Mouse (Mus musculus) mouse trophoblast stem cell (cell line): ENCODE results near the gene Hs6st2.

ENCODE experiments used
- in situ Hi-C, 2 experiments: fragments of 300-500 bp; cut with MseI, MboI; formaldehyde crosslinking; loops; 2 replicates in 1 of 2; 3 replicates in 1 of 2; pipeline ENCODE4 v1.15.1; 2025

Hs6st2 gene

DNA sequence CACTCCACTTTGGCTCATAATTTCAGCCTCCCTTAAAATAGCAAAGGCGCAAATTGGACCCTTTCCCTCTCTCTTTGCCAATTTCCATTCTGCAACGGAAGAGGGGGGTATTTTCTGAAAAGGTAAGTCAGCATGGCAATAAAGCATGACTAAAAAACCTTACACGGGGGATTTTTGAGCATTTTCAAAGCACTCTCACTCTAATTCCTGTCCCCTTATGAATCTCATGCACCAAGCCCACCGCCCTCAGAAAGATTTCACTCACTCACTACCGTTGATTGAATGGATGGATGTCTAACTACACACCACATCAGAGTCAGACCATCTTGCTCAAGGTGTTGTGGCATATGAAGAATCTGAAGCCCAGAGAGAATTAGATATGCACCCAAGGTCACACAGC is at the start of gene Hs6st2:
Gene Hs6st2, minus strand, starts transcription at position 101 of the 400 bp plus-strand sequence.
- in situ Hi-C loops: no loop called here

DNA sequence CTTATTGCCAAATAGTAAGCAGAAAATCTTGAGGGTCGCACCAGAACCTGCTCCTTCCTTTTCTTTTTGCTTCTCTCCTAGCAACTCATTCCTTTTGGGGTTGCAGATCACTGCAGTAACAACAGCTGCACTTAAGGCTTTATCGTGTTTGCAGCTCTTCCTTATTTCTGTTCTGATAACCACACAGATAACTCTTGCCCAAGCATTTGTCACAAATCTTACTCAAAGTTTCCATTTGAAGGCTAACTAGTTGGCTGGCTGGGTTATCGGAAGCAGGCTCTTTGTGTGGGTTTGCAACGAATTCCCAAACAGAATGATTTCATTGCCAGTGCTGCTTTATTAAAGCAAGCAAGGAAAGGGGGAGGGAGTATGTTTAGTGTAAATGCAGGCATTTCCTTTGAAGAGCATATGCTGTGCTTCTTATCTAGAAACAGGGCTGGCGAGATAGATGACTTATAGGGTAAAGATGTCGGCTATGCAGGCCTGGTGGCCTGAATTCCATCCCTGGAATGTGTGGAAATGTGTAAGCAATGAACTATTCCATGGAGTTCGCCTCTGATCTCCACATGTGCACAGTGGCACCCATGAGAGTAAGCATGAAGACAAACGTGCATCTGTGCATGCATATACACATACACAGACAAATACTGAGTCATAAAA is 32.6 kb upstream of the Hs6st2 start:
- in situ Hi-C loops: no loop called here

DNA sequence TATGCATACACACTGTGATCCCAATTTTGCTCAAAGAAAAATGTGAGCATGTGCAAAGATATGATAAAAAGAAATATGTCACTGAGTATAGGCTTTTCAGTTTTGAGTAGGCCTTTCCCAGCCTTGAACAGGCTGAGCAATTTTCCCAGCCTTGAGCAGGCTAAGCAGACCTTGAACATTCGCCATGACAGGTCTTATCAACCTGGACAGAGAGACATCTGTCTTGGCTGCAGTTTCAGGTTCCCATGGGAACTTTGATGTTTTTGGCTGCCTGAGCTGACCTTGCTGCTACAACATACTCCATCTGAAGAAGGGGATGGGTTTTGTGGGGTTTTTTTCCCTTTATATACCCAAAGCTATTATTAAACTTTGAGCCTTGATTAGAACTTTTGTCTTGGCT is 31.3 kb upstream of the Hs6st2 start:
- in situ Hi-C loops: no loop called here

DNA sequence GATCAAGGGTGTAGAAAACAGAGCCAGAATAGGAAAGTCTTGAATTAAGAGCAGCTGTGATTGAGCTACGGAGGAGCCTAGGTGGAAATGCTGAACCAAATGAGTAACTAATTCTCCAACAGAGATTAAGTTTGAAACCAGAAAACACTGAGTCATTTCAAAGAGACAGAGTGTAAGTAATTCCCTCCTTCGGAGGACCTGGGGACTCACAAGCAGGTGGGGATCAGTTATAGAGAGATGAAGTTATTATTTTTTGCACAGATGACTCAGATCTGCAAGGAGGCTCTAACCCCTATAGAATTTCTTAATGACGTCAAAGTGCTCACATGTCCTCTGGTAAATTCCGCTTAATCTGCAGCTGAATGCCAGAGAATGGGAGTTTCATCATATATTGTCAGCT is 21.2 kb upstream of the Hs6st2 start:
- in situ Hi-C loops: no loop called here

DNA sequence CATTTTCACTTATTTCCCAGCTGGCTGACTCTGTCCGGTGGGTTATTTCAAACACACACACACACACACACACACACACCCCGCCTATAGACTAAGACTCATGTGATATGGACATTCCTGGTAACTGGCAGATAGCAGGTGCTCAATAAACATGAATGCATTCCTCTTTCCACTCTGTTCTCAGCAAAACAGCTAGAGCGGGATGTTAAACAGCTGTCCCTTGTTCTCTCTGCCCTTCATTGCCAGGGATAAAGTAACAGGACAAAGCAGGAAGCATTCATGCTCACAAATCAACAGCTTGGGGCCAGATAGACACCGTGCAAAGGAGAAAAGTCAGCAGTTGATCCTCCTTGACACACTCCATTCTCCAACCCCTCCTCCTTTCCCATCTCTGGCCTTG is 17.4 kb upstream of the Hs6st2 start:
- in situ Hi-C loops: no loop called here

DNA sequence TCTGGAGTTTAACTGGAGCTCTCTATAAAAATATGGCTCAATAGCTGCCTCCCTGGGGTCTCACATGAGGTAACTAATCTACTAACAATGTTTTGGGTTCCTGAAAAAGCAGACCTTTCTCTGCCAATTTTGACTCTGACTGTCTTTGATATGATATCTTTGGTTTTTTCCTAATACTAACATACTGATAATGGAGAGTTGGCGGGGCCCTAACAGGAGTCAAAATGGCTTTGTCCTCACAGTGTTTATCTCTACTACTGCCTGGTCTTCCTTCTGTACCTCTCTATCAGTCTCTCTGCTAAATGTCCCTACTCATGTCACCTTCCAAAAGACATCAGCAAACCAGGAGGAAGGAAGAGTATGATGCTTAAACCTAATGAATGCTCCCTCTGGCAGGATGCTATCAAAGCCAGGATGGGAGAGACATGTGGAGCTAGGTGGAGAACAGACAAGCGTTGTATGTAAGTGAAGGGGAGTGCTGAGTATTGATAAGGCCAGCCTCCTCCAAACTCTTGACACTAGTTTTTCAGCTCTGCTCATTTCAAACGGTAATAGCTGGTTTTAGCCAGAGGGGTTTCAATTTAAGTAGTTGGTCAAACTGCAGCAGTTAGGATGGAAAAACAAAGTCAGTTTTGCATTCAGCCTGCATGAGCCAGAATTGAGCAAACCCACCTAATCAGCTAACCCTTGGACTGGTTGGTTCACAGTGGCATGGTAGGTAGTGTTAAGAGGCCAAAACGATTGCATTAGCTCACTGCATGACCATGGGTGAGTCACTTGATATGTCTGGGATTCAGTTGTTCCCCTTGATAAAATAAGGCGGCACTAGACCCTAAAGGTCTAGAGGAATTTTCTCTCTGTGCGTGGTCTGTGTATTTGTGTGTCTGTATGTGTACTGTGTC is 4.6 kb upstream of the Hs6st2 start:
- in situ Hi-C loops: no loop called here

DNA sequence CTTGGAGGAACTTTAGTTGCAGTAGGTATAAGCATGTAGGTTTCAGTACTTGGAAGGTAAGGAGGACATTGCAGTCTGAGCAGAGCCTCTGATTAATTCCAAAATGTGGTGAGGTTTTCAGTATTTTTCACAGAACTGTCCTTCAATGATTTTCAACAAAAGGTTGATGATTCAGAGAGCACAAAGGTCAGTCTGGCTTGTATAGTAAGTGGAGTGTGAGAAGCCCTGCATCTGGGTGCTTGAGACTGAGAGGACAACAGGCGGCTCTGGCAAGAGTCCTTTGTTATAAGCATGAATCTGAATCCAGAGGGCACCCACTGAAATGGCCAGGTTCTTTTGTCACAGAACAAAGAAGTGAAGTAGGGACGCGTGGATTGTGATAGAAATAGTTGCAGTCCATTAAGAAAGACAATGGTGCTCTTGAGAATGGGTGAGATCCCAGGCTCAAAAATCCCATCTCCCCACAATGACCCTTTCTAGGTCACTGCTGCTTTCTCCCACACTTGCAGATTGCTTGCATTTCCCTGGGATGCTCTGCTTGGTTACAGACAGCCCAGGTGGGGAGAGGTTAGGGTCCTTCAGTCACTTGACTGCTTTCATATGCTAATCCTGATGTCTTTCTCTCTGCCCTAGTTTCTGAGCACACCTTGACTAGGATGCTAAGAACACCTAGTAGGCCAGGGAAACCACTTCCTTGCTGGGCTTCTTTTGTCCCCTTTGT is 2.8 kb upstream of the Hs6st2 start:
- in situ Hi-C loops: no loop called here

DNA sequence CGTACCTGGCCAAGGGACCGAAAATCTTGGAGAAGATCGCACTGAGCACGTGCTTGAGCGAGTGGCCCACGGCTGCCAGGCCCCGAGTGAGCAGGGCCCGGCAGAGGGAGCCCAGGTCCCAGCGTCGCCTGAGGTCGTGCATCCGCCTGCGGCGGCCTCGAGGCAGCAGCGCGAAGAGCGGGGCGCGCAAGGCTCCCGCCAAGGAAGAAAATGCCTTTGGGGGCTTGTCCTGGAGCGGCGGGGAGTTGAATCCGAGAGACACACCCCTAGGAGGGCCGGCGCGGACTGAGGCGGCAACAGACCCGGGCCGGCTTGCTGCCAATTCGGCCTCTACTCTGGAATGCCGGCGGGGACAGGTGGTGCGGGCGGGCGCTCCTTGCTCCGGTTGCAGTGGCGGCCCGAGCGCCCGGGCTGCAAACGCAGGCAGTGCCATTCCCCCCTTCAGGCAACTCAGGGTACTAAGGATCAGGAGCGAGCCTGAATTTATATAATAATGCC is 437 bp downstream of the Hs6st2 start:
- in situ Hi-C loops: no loop called here

DNA sequence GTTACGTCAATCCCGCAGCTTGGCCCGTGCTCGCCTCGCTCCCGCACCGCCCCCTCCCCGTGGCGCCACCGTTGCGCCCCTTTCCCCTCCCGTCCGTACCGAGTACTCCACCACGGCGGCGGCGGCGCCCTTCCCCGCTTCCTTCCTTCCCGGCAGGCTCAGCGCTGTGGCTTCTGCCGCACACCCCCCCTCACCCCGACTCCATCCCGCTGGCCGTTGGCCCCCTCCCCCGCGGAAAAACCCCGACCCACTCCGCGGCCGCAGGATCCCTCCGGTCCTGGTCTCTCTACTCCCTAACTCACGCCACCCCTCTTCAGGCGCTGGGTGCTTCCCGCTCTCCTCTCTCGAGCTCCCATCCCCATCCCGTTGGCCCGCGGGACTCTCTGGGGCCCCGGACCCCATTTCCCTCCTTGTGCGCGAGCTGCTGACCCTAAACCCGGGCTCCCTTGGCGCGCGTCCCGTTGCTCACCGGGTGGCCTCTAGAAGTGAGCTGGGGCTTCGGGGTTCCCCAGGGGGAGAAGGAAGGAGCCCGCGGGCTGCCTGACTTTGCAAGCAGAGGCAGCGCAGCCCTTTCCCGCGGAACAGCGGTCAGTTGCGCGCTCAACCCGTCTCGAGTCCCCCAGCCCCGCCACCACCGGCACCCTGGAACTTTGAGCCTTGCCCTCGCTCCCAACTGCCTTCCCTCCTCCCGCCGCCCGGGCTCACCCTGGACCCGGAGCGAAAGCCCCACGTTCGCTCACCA is 1.1 kb downstream of the Hs6st2 start:
- in situ Hi-C loops: no loop called here

DNA sequence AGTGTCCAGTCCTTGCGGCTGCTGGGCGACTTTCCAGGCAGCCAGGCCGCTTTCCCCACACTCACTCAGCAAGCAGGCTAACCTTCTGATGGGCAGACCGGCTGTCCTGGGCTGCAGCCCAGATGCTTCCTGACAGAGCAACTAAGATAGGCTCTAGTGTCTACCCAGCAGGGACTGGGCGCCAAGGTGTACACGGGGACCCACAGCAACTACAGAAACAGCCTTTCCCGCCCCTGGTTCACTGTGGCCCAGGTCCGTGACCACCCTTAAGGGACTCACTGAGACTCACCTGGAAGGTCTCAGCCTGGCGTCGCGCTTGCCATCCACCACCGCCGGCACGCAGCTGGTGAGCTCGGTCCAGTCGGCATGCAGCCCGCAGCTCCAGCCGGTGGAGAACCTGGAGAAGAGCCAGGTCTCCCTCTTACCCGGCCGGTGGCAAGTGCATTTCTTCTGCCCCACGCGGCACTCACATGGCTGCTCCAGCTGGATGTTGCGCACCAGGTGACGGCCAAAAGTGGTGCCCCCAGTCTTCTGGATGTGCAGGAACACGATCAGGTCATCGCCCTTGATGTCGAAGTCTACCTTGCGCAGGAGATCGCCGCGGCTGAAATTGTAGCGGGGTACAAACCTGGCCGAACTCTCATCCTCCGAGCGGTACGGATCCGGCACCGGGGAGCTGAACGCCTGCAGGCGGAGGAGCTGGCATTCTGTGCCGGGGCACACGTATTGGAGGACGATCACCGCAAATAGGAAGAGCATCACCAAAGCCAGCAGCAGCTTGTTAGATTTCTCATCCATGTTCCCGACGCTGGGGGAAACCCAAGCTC is 1.8 kb downstream of the Hs6st2 start:
- in situ Hi-C loops: no loop called here

DNA sequence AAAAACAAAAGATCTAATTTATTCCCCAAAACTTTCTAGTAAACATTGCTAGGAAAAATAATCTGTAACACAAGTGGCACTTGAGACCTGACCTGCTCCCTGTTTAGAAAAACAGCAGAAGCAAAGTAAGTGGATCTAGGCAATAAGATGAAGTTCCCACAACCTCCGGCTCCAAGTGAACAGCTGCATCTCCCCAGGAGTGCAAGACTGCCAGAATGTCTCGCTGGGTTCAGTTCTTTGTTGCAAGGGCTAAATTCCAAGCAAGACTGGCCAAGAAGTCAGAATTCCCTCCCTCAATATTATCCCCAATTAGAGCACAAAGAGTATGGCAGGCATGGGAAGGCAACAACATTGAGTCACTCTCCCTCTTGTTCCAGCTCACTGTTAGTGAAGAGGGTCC is 23.4 kb downstream of the Hs6st2 start:
- in situ Hi-C loops: no loop called here

DNA sequence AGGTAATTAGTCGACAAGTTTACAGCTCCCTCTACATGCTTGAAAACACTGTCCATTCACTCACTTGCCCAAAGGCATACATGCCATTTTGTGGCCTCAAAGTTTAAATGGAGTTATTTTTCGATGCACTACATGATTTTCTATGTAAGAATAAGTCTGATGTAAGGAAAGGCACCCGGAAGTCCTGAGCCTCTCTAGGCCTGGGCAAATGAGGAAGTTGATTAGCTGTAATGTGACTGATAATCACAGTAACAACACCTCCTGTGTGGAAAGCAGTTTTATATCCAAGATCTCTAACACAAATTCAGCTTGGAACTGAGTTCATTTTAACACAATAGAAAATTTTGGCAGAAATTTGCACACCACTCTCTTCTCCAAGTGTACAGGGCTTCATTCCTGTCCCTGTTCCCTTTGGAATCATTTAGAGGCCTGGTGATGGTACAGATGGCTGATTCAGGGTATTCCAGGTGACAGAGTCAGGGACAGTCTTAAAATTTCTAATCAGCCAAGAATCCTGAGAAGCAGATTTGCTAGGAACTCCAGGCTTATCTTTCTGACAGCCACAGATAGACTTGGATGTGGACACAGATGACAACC is 38.9 kb downstream of the Hs6st2 start:
- in situ Hi-C loops: no loop called here

DNA sequence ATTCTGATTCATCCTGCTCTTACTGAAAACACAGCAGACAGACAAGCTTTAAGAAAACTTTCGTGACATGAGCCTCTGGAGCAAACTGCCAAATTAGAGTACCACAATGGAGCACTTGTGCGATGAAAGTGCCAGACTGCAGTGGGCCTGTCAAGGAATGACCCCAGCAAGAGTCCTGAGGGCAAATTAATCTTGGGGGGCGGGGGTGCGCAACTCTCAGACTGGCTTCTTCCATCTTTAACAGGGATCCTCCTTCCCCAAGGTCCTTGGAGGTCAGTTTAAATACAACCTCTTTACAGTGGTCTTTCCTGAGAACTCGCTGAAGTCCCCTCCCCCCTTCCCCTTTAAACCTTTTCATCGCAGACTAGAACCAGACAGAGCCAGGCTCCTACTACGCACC is 45.9 kb downstream of the Hs6st2 start:
- in situ Hi-C loops: no loop called here

DNA sequence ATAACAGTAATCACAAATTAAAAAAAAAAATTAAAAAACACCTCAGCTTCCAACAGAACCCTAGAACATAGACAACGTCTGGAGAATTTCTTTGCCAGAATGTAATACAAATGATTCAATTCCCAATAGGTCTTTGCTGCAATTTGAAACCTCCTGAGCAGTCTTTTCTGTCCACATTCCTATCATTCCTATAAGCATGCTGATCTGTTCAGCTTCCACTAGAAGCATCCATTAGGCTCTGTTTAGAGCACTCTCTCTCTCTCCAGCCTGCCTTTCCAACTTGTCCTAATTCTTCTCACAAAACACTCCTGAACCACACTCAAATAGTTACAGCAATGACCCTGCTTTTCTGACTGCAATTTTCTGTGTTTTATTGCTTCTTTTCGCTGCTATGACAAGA is 50.3 kb downstream of the Hs6st2 start:
- in situ Hi-C loops: no loop called here

DNA sequence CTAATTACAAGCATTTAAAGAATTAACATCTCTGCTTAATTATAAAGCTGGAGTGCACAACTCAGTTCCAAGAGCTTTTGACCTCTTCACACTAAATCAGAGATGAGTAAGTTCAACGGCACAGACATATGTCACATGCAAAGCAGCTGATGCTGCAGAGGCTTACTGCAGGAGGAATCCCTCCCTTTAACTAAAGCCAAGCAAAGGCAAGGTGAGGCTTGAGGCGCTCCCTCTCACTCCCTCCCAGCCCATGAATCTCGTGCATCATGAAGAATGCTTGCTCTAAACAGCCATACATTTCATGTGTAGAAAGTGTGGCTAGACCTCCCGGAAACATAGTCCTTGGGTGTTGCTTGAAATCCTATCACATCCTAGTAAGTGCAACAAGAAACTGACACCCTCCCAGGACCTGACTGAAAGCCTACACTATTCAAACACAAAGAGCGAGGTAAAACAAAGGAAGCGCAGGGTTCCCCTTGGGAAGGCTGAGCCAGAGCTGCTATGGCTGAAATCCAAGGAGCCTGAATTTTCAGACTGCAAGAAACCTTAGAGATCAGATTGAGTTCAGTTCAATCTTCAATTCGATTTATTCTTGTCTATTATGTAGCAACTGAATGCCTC is 67.2 kb downstream of the Hs6st2 start:
- in situ Hi-C loops: no loop called here

DNA sequence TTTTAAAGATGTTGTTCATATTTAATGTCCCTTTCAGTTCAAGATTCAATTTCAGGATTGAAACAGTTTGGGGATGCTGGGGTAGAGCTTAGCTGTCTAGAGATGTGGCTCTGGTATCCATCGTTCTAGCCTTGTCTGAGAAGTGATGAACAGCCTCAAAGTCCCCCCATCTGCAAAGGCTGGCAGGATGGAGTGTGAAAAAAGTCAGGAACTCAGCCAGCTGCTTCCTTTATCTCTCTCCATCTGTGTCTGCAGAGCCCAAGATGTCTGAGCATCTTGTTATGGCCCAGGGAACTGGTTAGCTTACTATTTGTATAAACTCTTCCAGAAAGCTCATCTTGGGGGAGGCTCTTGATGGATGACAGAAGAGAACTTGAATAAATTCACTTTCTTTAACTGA is 70.9 kb downstream of the Hs6st2 start:
- in situ Hi-C loops: no loop called here

DNA sequence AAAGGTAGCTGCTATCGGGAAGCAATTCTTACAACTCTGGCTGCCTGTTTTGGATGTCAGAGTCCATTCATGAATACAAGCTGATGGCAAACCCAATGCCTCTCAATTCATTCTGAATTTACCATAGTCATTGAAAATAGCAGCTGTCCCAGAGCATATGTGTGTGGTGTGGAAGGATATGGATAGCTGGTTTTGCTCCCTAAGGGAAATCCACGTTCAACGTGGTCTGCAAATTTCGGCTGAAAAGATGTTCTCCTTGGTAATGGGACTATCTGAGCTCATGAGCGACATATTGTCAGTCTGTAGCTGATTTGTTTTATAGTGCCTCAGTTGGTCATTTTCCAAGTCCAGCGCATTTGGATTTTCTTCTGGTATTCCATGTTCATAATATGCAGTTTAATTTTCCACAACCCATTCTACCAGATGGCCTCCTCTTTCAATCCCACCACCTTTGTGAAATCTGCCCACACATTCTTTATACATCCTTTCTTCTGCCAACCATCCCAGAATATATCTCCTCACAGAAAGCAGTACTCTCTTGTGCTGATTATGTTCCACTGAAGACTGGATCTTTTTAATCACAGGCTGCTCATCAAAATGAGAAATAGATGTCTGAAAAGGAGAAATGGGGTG is 75.3 kb downstream of the Hs6st2 start:
- in situ Hi-C loops: no loop called here

DNA sequence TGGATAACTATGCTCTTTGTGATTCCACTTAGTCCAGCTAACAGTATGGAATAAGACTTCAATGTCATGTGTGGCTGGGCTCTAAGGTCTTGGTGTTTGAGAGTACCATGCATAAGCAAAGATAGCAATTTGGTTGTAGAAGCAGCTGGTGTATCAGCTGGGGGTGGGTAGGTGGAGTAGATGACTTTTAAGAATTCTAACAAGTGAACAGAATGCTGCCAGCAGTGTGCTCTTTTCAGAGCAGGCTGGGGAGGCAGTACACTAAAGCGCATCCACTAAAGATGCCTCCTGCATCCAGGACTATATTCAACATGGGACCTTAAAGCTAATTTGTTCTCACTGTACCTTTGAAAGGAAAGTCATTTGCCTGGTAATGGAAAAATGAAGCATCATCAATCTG is 88.9 kb downstream of the Hs6st2 start:
- in situ Hi-C loops: no loop called here

DNA sequence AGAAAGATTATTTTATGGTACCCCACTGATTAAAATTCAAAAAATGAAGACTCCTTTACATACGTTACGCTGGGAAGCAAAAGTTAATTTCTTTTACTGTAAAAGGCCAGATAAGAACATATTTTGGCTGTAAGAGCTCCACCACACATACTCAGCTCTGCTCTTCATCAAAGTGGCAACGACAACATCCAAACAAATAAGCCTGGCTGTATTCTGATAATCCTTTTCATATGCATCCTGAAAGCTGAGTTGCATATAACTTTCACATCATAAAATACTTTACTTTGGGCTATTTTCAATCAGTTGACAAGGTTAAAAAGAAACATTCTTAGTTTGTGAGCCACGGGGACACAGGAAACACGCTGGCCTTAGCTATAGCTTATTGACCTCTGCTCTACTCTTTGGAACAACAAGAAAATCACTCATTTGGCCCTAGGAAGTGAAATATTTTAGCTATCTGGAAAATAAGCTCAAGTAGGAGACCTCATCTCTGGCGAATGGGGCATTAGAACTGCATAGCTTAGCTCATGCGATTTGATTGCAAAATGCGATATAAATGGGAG is 91.1 kb downstream of the Hs6st2 start:
- in situ Hi-C loops: no loop called here
